Mouse (Mus musculus): ENCODE measurements at regions not wholly inside any gene's neighbourhood (a gene's known extent, or its start where the extent isn't known, plus 50 kb on each side); places are given as distances from the start of the nearest gene placed in this dataset.

- no peak for TF ChIP-seq USF1 (IDR thresholded peaks at IDR 0.05; ENCODE audit: low read depth)
- TF ChIP-seq CTCF (IDR thresholded peaks at IDR 0.05; ENCODE audit: control insufficient read depth, insufficient read depth, insufficient read length), result no peak
- TF ChIP-seq FOSL1 (IDR thresholded peaks at IDR 0.05; ENCODE audit: insufficient read depth, low read length, poor library complexity, severe bottlenecking), result no peak
- no peak for TF ChIP-seq CEBPB (IDR thresholded peaks at IDR 0.05; ENCODE audit: low read depth)
- no peak for TF ChIP-seq MAX (IDR thresholded peaks at IDR 0.05)
- no peak for TF ChIP-seq MYOG (IDR thresholded peaks at IDR 0.05; ENCODE audit: control insufficient read depth, extremely low read depth, insufficient read length)
Measured at GRCm38 (mm10) chr14:76644716-76645115, 88.0 kb upstream of the Serp2 start.

All from C2C12 (cell line).